Mouse (Mus musculus): ENCODE data around the gene Ctla4. TPM values are rescaled to one million over a fixed set of nuclear protein-coding genes. Genes with fewer than 3 reads are reported as not detected.

Ctla4 gene
- polyA plus RNA-seq, 1 experiment from 2014 or later = not detected

DNA sequence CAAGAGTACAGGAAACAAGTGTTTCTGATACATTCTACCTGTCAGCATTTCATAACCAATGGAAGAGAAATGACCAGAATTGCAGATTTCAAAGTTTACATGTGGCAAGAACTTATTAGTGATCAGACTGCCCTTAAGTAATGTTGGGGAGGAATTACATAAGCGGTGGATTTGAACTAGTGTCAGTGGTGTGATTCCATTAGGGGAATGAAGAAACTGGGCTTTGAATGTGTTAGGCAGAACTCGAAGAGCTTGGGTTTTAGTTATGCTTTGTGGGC, 12.1 kb downstream of the Ctla4 start:
- Histone ChIP-seq H3K27me3 (ENCODE audit: insufficient read depth, low read length) (no peaks in the 10 kb centered on the region), H3K9me3 (replicated peaks; ENCODE audit: low read length) (no peaks in the 10 kb centered on the region), H3K36me3 (ENCODE audit: insufficient read depth, low read length) (no peaks in the 10 kb centered on the region), H3K4me2 (ENCODE audit: low read length) (no peak overlapping the region), H3K4me3 (replicated peaks; ENCODE audit: low read depth, low read length) (no peak overlapping the region), H3K27ac (no peak overlapping the region), H3K9ac (ENCODE audit: low read depth, low read length) (no peak overlapping the region), H3K4me1 (replicated peaks; ENCODE audit: insufficient read depth, low read length) (no peaks in the 10 kb centered on the region)
- DNase-seq (ENCODE audit: low spot score) (no peak), ATAC-seq (replicated peaks; ENCODE audit: low FRiP score, low read depth) (no peak)
- no peak for TF ChIP-seq CTCF (IDR thresholded peaks at IDR 0.05; ENCODE audit: low read depth)
- WGBS = 77% methylated on average over 2 of the region's 2 CpGs

DNA sequence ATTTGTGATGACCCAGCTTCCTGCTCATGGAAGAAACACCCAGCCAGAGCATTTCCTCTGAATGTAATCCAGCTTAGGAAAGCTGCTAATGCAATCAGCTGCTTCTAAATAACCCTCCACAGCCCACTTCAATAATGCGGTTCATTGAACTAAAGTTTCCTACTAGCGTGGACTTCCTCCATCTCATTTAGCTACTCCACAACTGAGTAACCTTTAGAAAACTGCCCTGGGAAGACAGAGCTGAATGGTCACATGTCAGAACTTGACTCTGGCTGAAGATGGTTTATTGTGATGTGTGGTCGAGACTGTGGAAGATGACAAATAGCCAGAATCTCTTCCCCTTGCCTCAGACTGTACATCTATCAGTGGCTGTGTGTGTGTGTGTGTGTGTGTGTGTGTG, 12.4 kb downstream of the Ctla4 start:
- H3K9ac ChIP-seq (ENCODE audit: low read depth, low read length) = no peak overlapping the region
- H3K4me2 ChIP-seq (ENCODE audit: low read length) = no peak overlapping the region
- H3K36me3 ChIP-seq (ENCODE audit: insufficient read depth, low read length) = no peaks in the 10 kb centered on the region
- H3K4me3 ChIP-seq (replicated peaks; ENCODE audit: low read depth, low read length) = no peak overlapping the region
- no peak overlapping the region for H3K27ac ChIP-seq
- H3K9me3 ChIP-seq (replicated peaks; ENCODE audit: low read length) = no peaks in the 10 kb centered on the region
- 54% methylated on average over 3 of the region's 3 CpGs for WGBS
- no peaks in the 10 kb centered on the region for H3K27me3 ChIP-seq (ENCODE audit: insufficient read depth, low read length)
- H3K4me1 ChIP-seq (replicated peaks; ENCODE audit: insufficient read depth, low read length) = no peaks in the 10 kb centered on the region
- ATAC-seq (replicated peaks; ENCODE audit: low FRiP score, low read depth) (no peak), DNase-seq (ENCODE audit: low spot score) (no peak)
- TF ChIP-seq CTCF (IDR thresholded peaks at IDR 0.05; ENCODE audit: low read depth) = no peak

DNA sequence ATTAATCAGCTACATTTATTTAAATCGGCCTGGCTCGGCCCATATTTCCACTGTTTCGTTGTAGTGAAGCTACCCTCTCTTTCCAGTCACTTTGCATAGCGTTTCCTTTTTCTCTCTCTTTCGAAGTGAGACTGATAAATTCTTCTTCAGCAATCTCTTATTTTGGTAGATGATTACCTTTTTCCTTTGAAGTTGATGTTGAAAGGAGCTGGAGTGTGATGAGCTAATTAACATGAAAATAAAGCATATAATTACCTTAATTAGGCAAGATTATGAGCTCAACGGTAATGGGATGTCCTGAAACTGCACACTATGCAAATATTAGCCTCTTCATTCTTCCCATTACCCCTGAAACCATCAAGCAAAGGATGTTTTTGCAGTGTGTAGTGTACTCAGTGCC, 15.7 kb downstream of the Ctla4 start:
- WGBS = 64% methylated on average over 6 of the region's 6 CpGs
- TF ChIP-seq CTCF (IDR thresholded peaks at IDR 0.05; ENCODE audit: low read depth) = no peak
- H3K4me1 ChIP-seq (replicated peaks; ENCODE audit: insufficient read depth, low read length) = no peaks in the 10 kb centered on the region
- H3K4me3 ChIP-seq (replicated peaks; ENCODE audit: low read depth, low read length) = no peak overlapping the region
- no peak for ATAC-seq (replicated peaks; ENCODE audit: low FRiP score, low read depth)
- no peak overlapping the region for H3K27ac ChIP-seq
- H3K9me3 ChIP-seq (replicated peaks; ENCODE audit: low read length) = no peaks in the 10 kb centered on the region
- H3K4me2 ChIP-seq (ENCODE audit: low read length) = no peak overlapping the region
- no peaks in the 10 kb centered on the region for H3K27me3 ChIP-seq (ENCODE audit: insufficient read depth, low read length)
- H3K36me3 ChIP-seq (ENCODE audit: insufficient read depth, low read length) = no peaks in the 10 kb centered on the region
- no peak for DNase-seq (ENCODE audit: low spot score)
- H3K9ac ChIP-seq (ENCODE audit: low read depth, low read length) = no peak overlapping the region

GRCm38 (mm10) chr1:60903126-60903525, 16.3 kb downstream of the Ctla4 start:
- WGBS = 80% methylated on average over 7 of the region's 7 CpGs
- Histone ChIP-seq H3K36me3 (ENCODE audit: insufficient read depth, low read length) (no peaks in the 10 kb centered on the region), H3K27me3 (ENCODE audit: insufficient read depth, low read length) (no peaks in the 10 kb centered on the region), H3K4me2 (ENCODE audit: low read length) (no peak overlapping the region), H3K9ac (ENCODE audit: low read depth, low read length) (no peak overlapping the region), H3K27ac (no peak overlapping the region), H3K4me1 (replicated peaks; ENCODE audit: insufficient read depth, low read length) (no peaks in the 10 kb centered on the region), H3K9me3 (replicated peaks; ENCODE audit: low read length) (no peaks in the 10 kb centered on the region), H3K4me3 (replicated peaks; ENCODE audit: low read depth, low read length) (no peak overlapping the region)
- DNase-seq (ENCODE audit: low spot score) (no peak), ATAC-seq (replicated peaks; ENCODE audit: low FRiP score, low read depth) (no peak)
- no peak for TF ChIP-seq CTCF (IDR thresholded peaks at IDR 0.05; ENCODE audit: low read depth)

GRCm38 (mm10) chr1:60904456-60904978, 17.7 kb downstream of the Ctla4 start:
- no peaks in the 10 kb centered on the region for H3K36me3 ChIP-seq (ENCODE audit: insufficient read depth, low read length)
- no peaks in the 10 kb centered on the region for H3K27me3 ChIP-seq (ENCODE audit: insufficient read depth, low read length)
- H3K27ac ChIP-seq = no peak overlapping the region
- no peak for TF ChIP-seq CTCF (IDR thresholded peaks at IDR 0.05; ENCODE audit: low read depth)
- no peak for ATAC-seq (replicated peaks; ENCODE audit: low FRiP score, low read depth)
- whole genome bisulfite sequencing = 96% methylated on average over 2 of the region's 2 CpGs
- H3K4me2 ChIP-seq (ENCODE audit: low read length) = no peak overlapping the region
- H3K4me3 ChIP-seq (replicated peaks; ENCODE audit: low read depth, low read length) = no peak overlapping the region
- H3K9ac ChIP-seq (ENCODE audit: low read depth, low read length) = no peak overlapping the region
- no peaks in the 10 kb centered on the region for H3K9me3 ChIP-seq (replicated peaks; ENCODE audit: low read length)
- no peak for DNase-seq (ENCODE audit: low spot score)
- H3K4me1 ChIP-seq (replicated peaks; ENCODE audit: insufficient read depth, low read length) = no peaks in the 10 kb centered on the region

- no peak for ATAC-seq (replicated peaks; ENCODE audit: low FRiP score, low read depth)
- no peaks in the 10 kb centered on the region for H3K36me3 ChIP-seq (ENCODE audit: insufficient read depth, low read length)
- no peak for TF ChIP-seq CTCF (IDR thresholded peaks at IDR 0.05; ENCODE audit: low read depth)
- no peak overlapping the region for H3K27ac ChIP-seq
- H3K4me3 ChIP-seq (replicated peaks; ENCODE audit: low read depth, low read length) = no peak overlapping the region
- no peaks in the 10 kb centered on the region for H3K4me1 ChIP-seq (replicated peaks; ENCODE audit: insufficient read depth, low read length)
- H3K9me3 ChIP-seq (replicated peaks; ENCODE audit: low read length) = no peaks in the 10 kb centered on the region
- H3K9ac ChIP-seq (ENCODE audit: low read depth, low read length) = no peak overlapping the region
- no peak overlapping the region for H3K4me2 ChIP-seq (ENCODE audit: low read length)
- no peak for DNase-seq (ENCODE audit: low spot score)
- 87% methylated on average over 3 of the region's 3 CpGs for WGBS
- H3K27me3 ChIP-seq (ENCODE audit: insufficient read depth, low read length) = no peaks in the 10 kb centered on the region
Observed at GRCm38 (mm10) chr1:60907466-60907865, 20.7 kb downstream of the Ctla4 start.

GRCm38 (mm10) chr1:60908751-60909161, 22.0 kb downstream of the Ctla4 start:
- Histone ChIP-seq H3K4me1 (replicated peaks; ENCODE audit: insufficient read depth, low read length) (no peaks in the 10 kb centered on the region), H3K36me3 (ENCODE audit: insufficient read depth, low read length) (no peaks in the 10 kb centered on the region), H3K4me2 (ENCODE audit: low read length) (no peak overlapping the region), H3K4me3 (replicated peaks; ENCODE audit: low read depth, low read length) (no peak overlapping the region), H3K27ac (no peak overlapping the region), H3K9me3 (replicated peaks; ENCODE audit: low read length) (no peaks in the 10 kb centered on the region), H3K9ac (ENCODE audit: low read depth, low read length) (no peak overlapping the region), H3K27me3 (ENCODE audit: insufficient read depth, low read length) (no peaks in the 10 kb centered on the region)
- TF ChIP-seq CTCF (IDR thresholded peaks at IDR 0.05; ENCODE audit: low read depth) = no peak
- DNase-seq (ENCODE audit: low spot score) = no peak
- 84% methylated on average over 9 of the region's 9 CpGs for WGBS
- ATAC-seq (replicated peaks; ENCODE audit: low FRiP score, low read depth) = no peak
